Mouse (Mus musculus) myocyte (in vitro differentiated cells): ENCODE data around the gene Bend4.

Source experiments
- CEBPB ChIP-seq: IDR thresholded peaks from 2 replicates; pipeline ENCODE4 v1.6.1; 2011; ENCODE audit warnings: mild to moderate bottlenecking, moderate library complexity; ENCODE audit not compliant: poor library complexity, insufficient read depth, severe bottlenecking
- MAX ChIP-seq: IDR thresholded peaks from one replicate; pipeline ENCODE4 v1.6.1; 2011; ENCODE audit warnings: low read depth, mild to moderate bottlenecking, control low read depth
- POLR2A ChIP-seq: IDR thresholded peaks from one replicate; pipeline ENCODE4 v1.6.1; 2011; ENCODE audit warnings: low read depth, mild to moderate bottlenecking, control low read depth, moderate library complexity; ENCODE audit not compliant: insufficient read length
- TCF12 ChIP-seq: IDR thresholded peaks from one replicate; pipeline ENCODE4 v1.6.1; 2011; ENCODE audit warnings: mild to moderate bottlenecking, control low read depth; ENCODE audit not compliant: poor library complexity, insufficient read depth, severe bottlenecking

DNA sequence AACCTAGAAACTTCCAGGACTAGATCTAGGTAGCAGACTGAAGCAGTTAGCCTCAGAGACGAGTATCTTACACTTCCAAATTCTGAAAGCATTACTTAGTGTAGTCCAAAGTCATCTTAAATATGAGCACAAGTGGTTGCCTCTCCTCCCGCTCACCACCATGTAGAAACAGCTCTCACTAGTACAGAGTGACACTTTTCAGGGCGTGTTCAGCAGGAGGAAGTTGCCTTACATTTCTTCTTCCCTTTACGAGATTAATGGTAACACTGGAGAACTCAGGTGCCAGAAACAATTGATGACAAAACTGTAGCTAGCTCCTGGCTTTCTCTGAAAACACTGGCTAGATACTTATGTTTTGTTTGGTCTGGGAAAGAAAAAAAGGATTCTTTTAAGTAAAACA is 8.7 kb downstream of the Bend4 start:
- TF ChIP-seq POLR2A (no peak), CEBPB (no peak), TCF12 (no peak), MAX (no peak)
